Mouse (Mus musculus) megakaryocyte-erythroid progenitor cell, adult 5-6 weeks (primary cell): ENCODE measurements around the gene Tomm20l. TPM values are rescaled to one million over a fixed set of nuclear protein-coding genes. Genes with fewer than 3 reads are reported as not detected.

Experiments
- ATAC-seq: replicated peaks from 2 replicates; pipeline ENCODE4 v1.8.0; 2016; ENCODE audit warnings: mild to moderate bottlenecking, inconsistent platforms; ENCODE audit not compliant: severe bottlenecking, poor library complexity, low FRiP score, low TSS enrichment
- total RNA-seq, 2 experiments: library from RNA; stranded (forward) in 1 of 2; stranded (reverse) in 1 of 2; fragments of 200-1000, 215-1000 nt in 1 of 2; fragments of >200 nt in 1 of 2; fragmentation: Nextera tagmentation in 1 of 2; gene quantifications; 2 replicates each; pipeline ENCODE4 v1.2.3; 2014 to 2017

The Tomm20l gene
- total RNA-seq, 2 experiments from 2014 or later, result not detected

DNA sequence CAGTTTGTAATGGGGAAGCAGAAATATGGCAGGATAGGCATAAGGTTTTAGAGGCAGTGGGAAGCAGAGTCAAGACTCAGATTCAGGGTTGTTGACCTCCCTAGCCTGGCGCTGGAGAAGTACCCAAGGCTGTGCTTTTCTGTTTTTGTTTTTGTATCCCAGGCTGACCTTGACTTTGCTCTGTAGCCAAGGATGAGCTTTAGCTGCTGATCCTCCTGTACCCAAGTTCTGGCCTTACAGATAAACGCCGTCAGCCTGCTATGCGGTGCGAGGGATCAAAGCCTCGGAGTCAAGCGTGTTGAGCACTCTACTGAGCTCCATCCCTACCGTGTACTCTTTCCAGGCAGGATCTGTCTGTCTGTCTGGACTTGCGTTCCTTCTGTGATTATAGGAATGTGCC lies 37.6 kb downstream of the Tomm20l start:
- ATAC-seq, result no peak

DNA sequence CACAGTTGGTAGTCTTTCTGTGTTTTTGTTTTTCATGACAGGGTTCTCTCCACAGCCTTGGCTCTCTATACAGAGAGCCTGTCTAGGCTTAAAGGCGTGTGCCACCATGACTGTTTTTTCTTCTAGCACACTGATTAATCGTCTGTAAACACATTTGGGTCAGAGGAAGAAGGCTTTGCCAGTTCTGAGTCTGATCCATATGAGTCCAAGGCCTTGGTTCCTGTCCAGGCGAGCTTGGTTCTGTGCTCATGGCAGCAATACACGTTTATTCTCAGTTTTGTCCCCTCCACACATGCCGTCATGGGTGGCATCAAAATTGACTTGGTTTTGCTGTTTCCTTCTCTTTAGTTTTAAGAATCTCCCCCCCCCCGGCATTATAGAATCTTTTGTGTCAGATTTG lies 38.2 kb downstream of the Tomm20l start:
- ATAC-seq, result no peak

DNA sequence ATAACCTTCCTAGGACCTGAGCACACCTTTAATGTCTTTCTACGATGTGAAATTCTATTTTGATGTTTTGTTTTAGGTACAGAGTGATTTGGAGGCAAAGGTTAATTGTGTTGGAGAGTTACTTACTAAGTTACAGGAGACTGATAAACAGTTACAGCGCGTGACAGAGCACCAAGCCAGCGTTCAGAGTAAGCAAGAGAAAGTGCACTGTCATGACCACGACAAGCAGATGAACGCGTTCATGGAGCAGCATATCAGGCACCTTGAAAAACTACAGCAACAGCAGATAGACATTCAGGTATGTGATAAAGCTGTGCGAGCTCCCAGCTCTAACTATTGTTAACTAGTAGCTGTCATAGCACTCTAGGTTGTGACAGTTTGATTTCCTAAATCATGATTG lies 38.9 kb downstream of the Tomm20l start:
- ATAC-seq, result peak; percentile 63

DNA sequence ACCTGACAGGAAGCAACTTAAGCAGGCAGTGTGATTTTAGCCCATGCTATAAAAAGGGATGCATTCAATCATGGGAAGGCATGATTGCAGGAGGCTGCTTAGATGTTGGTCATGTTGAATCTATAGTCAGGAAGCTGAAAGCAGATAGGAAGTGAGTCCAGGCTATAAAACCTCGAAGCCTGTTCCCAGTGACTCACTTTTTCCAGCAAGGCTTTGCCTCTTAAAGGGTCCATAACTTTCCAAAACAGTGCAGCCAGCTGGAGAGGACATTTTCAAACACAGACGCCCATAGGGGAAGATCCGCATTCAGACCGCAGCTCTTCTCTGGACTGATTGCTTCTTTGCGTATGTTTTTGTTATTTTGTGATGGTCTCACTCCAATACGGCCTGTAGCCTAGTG lies 43.8 kb downstream of the Tomm20l start:
- no peak for ATAC-seq

DNA sequence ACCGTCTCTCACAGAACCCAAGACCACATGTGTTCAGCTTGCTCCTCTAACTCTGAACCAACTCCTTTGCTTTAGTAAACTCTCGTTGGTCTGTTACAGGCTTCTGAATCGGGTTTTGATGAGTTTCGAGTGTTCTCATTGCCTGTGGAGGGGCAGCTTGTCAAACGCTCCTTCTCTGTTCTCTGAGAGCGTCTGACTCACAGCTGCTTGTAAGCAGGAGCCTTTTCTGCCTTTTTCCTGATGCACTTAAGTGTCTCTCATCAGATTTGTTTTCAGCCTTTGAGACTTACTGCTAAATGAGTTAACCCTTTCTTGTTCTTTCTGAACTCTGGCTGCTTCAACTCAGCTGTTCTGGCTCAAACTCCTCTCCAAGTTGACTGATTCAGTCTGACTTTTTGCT lies 46.7 kb downstream of the Tomm20l start:
- no peak for ATAC-seq

DNA sequence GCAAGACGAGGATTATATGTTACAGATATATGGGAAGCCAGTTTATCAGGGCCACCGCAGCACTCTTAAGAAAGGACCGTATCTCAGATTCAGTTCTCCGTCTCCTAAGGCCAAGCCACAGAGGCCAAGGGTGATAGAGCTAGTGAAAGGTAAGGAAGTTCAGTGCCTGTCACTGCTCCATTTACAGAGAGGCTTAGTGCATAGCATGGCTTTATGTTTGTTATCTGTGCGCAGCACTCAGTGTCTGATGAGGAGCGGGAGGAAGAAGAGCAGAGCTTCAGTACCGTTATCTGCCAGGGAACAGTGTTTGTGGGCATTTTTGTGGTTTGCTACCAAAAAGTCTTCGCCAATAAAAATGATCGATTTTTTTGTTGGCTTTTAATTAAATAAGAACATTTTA lies 53.2 kb downstream of the Tomm20l start:
- ATAC-seq, result peak; percentile 100

DNA sequence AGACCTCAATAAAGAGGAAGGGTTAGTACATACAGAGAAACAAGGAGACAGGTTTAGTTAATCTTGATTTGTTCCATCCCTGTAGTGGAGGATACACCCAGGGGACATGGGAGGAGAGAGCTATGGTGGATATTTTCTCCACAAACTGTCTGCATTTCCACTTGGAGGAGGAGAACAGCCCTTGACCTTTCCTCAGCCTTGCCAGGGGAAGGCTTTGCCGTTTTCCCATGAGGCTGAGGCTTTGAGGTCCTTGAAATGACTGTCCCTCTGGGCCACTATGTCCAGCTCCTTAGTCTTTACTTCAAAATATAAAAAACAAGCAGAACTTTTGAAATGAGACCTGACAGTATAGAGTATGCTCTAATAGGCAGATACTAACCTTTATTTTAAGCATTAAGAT lies 58.7 kb downstream of the Tomm20l start:
- ATAC-seq, result no peak

Other genes starting within 250 kb of the Tomm20l start
- gene Actr10, start 173.6 kb upstream of the Tomm20l start, total RNA-seq (2014; fragmentation: Nextera tagmentation), result 52.7 and 85.1 TPM in 2 replicates
- gene Actr10, start 173.6 kb upstream of the Tomm20l start, total RNA-seq (2017), result 54.8 and 65.0 TPM in 2 replicates
- 335 and 399 TPM in 2 replicates for gene Psma3, start 136.8 kb upstream of the Tomm20l start, total RNA-seq (2014; fragmentation: Nextera tagmentation)
- gene Psma3, start 136.8 kb upstream of the Tomm20l start, total RNA-seq (2017), result 428 and 450 TPM in 2 replicates
- 23.4 and 36.3 TPM in 2 replicates for gene Arid4a, start 95.4 kb upstream of the Tomm20l start, total RNA-seq (2014; fragmentation: Nextera tagmentation)
- gene Arid4a, start 95.4 kb upstream of the Tomm20l start, total RNA-seq (2017), result 58.0 and 58.9 TPM in 2 replicates
- gene Timm9, start 25.3 kb downstream of the Tomm20l start, total RNA-seq (2014; fragmentation: Nextera tagmentation), result 113 and 144 TPM in 2 replicates
- 93.4 and 95.5 TPM in 2 replicates for gene Timm9, start 25.3 kb downstream of the Tomm20l start, total RNA-seq (2017)
- 17.9 and 23.2 TPM in 2 replicates for gene 2700049A03Rik, start 25.4 kb downstream of the Tomm20l start, total RNA-seq (2014; fragmentation: Nextera tagmentation)
- 12.2 and 14.7 TPM in 2 replicates for gene 2700049A03Rik, start 25.4 kb downstream of the Tomm20l start, total RNA-seq (2017)
- gene Dact1, start 198.5 kb downstream of the Tomm20l start, total RNA-seq (2014; fragmentation: Nextera tagmentation), result 1.0 and 1.3 TPM in 2 replicates
- 0.47 and 1.9 TPM in 2 replicates for gene Dact1, start 198.5 kb downstream of the Tomm20l start, total RNA-seq (2017)